18 mouse cellular contexts compared by ENCODE assay signal in the genomic region with DNA sequence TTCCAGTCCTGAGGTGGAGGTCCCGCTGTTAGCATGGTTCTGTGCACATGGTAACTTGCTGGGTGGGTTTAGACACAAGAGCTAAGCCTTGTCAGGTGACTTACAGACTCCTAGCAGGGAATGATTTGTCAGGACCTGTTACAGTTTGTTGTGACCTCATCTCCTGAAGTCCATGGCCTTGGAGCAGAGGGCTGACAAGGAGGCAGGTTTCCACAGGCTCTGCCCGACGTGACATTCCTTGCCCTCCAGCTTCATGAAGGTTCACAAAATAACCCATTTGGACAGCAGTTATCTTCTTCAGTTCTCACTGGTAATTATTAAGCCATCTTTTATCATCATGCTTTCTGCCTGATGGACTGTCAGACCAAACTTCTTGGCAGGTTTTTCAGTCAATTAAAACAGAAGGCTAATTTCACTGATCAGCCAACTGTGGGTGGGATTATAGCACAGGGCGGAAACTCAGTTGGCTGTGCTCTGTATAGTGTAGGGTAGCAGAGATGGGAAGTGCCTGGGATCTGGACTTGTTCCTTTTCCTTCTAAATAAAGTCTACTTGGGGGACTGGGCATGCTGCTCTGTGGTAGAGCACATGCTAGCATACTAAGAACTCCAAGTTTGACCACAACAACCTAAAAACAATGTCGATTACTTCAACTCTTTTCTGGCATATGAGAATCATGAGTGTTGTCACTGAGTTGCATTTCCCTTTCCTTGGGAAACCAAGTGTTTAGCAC.
A peak's percentile ranks its signal among the peaks of the same experiment; 100 is the strongest.
DNase-seq lines count a peak whose midpoint lies in the region; ATAC-seq and TF ChIP-seq lines count a peak whose summit lies in the region.
"Had no signal": no experiment of that assay in that cellular context is flagged by ENCODE, and none has a peak within 500 bp of the region (broad histone marks: within the 10 kb centered on the region; RNA-seq: fewer than 3 reads in every experiment).

No protein-coding gene starts in this region.

- no peaks in the 10 kb centered on the region for H3K9me3 ChIP-seq in embryonic facial prominence, embryonic 14.5 days (ENCODE audit: control insufficient read depth, low read length)
- H3K9me3 ChIP-seq: heart, embryonic 13.5 days; limb, embryonic 10.5 days; liver, embryonic 15.5 days; midbrain, embryonic 12.5 days had no signal

- POLR2A ChIA-PET in Patski (lab: Charles Lee), result no interaction called here

- in situ Hi-C loops in Patski (cut with MboI; ENCODE audit: low pct_unique_long_range_greater_than_20kb), result no loop called here

- H3K4me2 ChIP-seq in embryonic facial prominence, embryonic 14.5 days (ENCODE audit: low read depth, low read length), result no peak overlapping the region
- H3K4me2 ChIP-seq: heart, embryonic 13.5 days; liver, embryonic 15.5 days; midbrain, embryonic 12.5 days had no signal

- 43% methylated on average over 5 of the region's 5 CpGs for WGBS in kidney, adult 2 months
- WGBS in embryonic facial prominence, embryonic 14.5 days, result 74% methylated on average over 5 of the region's 5 CpGs
- WGBS in thymus, adult 2 months, result 85% methylated on average over 5 of the region's 5 CpGs

- no peak for TF ChIP-seq CTCF in kidney, adult 2 months (conservative IDR thresholded peaks at IDR 0.05; ENCODE audit: insufficient read depth, insufficient read length, low read depth, low read length)
- no peak for TF ChIP-seq CTCF in Patski (IDR thresholded peaks at IDR 0.05)
- no peak for TF ChIP-seq CTCF in thymus, adult 2 months (IDR thresholded peaks at IDR 0.05; ENCODE audit: borderline replicate concordance, control insufficient read depth, extremely low read depth, insufficient read depth, low read length, poor library complexity)

- H3K4me3 ChIP-seq in kidney, adult 2 months (ENCODE audit: insufficient read depth, low read depth, low read length), result no peak overlapping the region
- no peak overlapping the region for H3K4me3 ChIP-seq in embryonic facial prominence, embryonic 14.5 days (ENCODE audit: low read depth, low read length)
- no peak overlapping the region for H3K4me3 ChIP-seq in thymus, adult 2 months (ENCODE audit: control insufficient read depth, insufficient read depth, low read length)
- H3K4me3 ChIP-seq: heart, embryonic 13.5 days; limb, embryonic 10.5 days; liver, embryonic 15.5 days; midbrain, embryonic 12.5 days; myocyte had no signal

- H3K27me3 ChIP-seq in kidney, adult 2 months (replicated peaks; ENCODE audit: control insufficient read depth, insufficient read depth, low read length), result no peaks in the 10 kb centered on the region
- no peaks in the 10 kb centered on the region for H3K27me3 ChIP-seq in Patski
- no peaks in the 10 kb centered on the region for H3K27me3 ChIP-seq in embryonic facial prominence, embryonic 14.5 days (replicated peaks; ENCODE audit: control insufficient read depth, insufficient read depth, low read length)
- no peaks in the 10 kb centered on the region for H3K27me3 ChIP-seq in thymus, adult 2 months (ENCODE audit: control insufficient read depth, insufficient read depth, low read length)
- H3K27me3 ChIP-seq: heart, embryonic 13.5 days; liver, embryonic 15.5 days; midbrain, embryonic 12.5 days had no signal

- peak overlapping the region; percentile 21; the same call in 1 of the 2 replicates for H3K27ac ChIP-seq in kidney, adult 2 months (ENCODE audit: insufficient read depth, low read depth, low read length)
- no peak overlapping the region for H3K27ac ChIP-seq in embryonic facial prominence, embryonic 14.5 days (replicated peaks; ENCODE audit: low read depth, low read length)
- H3K27ac ChIP-seq in thymus, adult 2 months (ENCODE audit: control insufficient read depth, insufficient read depth, low read length), result no peak overlapping the region
- H3K27ac ChIP-seq: heart, embryonic 13.5 days; limb, embryonic 10.5 days; liver, embryonic 15.5 days; midbrain, embryonic 12.5 days had no signal

- TF ChIP-seq POLR2A in kidney, adult 2 months (IDR thresholded peaks at IDR 0.05; ENCODE audit: low read depth, low read length), result no peak
- TF ChIP-seq POLR2A in thymus, adult 2 months (IDR thresholded peaks at IDR 0.05; ENCODE audit: control insufficient read depth, extremely low read depth, insufficient read depth, low read length, poor library complexity), result no peak

- H3K36me3 ChIP-seq in kidney, adult 2 months (ENCODE audit: control insufficient read depth, insufficient read depth, low read length), result no peaks in the 10 kb centered on the region
- no peaks in the 10 kb centered on the region for H3K36me3 ChIP-seq in embryonic facial prominence, embryonic 14.5 days (ENCODE audit: control insufficient read depth, insufficient read depth, low read length)
- no peaks in the 10 kb centered on the region for H3K36me3 ChIP-seq in thymus, adult 2 months (ENCODE audit: control insufficient read depth, insufficient read depth, low read length)
- H3K36me3 ChIP-seq: heart, embryonic 13.5 days; limb, embryonic 10.5 days; liver, embryonic 15.5 days; midbrain, embryonic 12.5 days had no signal

- peak; percentile 74 for DNase-seq in kidney, adult 2 months
- no peak for DNase-seq in kidney, postnatal 10 days
- DNase-seq in Patski (ENCODE audit: low read depth, low spot score), result no peak
- DNase-seq in embryonic facial prominence, embryonic 14.5 days (ENCODE audit: low spot score), result peak; percentile 39
- peak; percentile 6 to 54 for DNase-seq in layer of hippocampus, postnatal 14 days (ENCODE audit: low spot score in 2 of 2)
- no peak for DNase-seq in thymus, adult 2 months
- no peak for DNase-seq in frontal cortex, postnatal 36 days (ENCODE audit: low spot score in 2 of 2)
- DNase-seq: adrenal gland, postnatal 10 days; cerebellum, adult 8-10 months; gastrocnemius, postnatal 25 days; lung, postnatal 14 days; right cerebral cortex, adult 18-20 months had no signal

- H3K4me1 ChIP-seq in kidney, adult 2 months (ENCODE audit: control insufficient read depth, insufficient read depth, low read length), result peaks cover 21% of the 10 kb centered on the region
- no peaks in the 10 kb centered on the region for H3K4me1 ChIP-seq in embryonic facial prominence, embryonic 14.5 days (ENCODE audit: control insufficient read depth, insufficient read depth, low read length)
- H3K4me1 ChIP-seq in thymus, adult 2 months (replicated peaks; ENCODE audit: control insufficient read depth, insufficient read depth, low read length), result no peaks in the 10 kb centered on the region
- H3K4me1 ChIP-seq: limb, embryonic 10.5 days; midbrain, embryonic 12.5 days had no signal

- CTCF ChIA-PET in Patski (lab: Charles Lee), result interaction anchor here (1.2 kb wide), 1 partner anchor 39 kb away, joined by 3 read pairs; no protein-coding TSS in a partner anchor

- no peak overlapping the region for H3K9ac ChIP-seq in embryonic facial prominence, embryonic 14.5 days (ENCODE audit: low read depth, low read length)
- H3K9ac ChIP-seq: heart, embryonic 13.5 days; liver, embryonic 15.5 days; midbrain, embryonic 12.5 days had no signal

- peak; percentile 39 for ATAC-seq in Patski
- ATAC-seq in embryonic facial prominence, embryonic 14.5 days (ENCODE audit: low read depth), result no peak
- ATAC-seq: forebrain, embryonic 16.5 days had no signal

Comparison
In these comparisons a context has a peak if more than half of its experiments do, and no peak if none do; other contexts are left out.
1. DNase-seq: peak in kidney, adult 2 months (single experiment), embryonic facial prominence, embryonic 14.5 days (single experiment) and layer of hippocampus, postnatal 14 days (2 of 2); none in kidney, postnatal 10 days (single experiment), Patski (single experiment), thymus, adult 2 months (single experiment) and frontal cortex, postnatal 36 days (0 of 2).